Mouse (Mus musculus) G1E (cell line): Measurements from ENCODE around the gene Trim2. TPM values are rescaled to one million over a fixed set of nuclear protein-coding genes. Genes with fewer than 3 reads are reported as not detected.

ENCODE experiments used
- ATAC-seq: 2 replicates; pipeline ENCODE4 v1.8.0; 2016; ENCODE audit warnings: mild to moderate bottlenecking; ENCODE audit not compliant: insufficient number of reproducible peaks, poor library complexity, low FRiP score, severe bottlenecking; ENCODE audit errors: extremely low read depth
- DNase-seq: peaks from one replicate; pipeline ENCODE4 v3.0.0; 2012; ENCODE audit warnings: low spot score
- H3K27me3 ChIP-seq: 2 replicates; pipeline ENCODE4 v1.6.1; 2012; ENCODE audit warnings: mild to moderate bottlenecking, low read length, inconsistent platforms; ENCODE audit not compliant: insufficient read depth
- H3K36me3 ChIP-seq: replicated peaks from 2 replicates; pipeline ENCODE3; 2012; ENCODE audit warnings: mild to moderate bottlenecking, inconsistent platforms
- H3K4me1 ChIP-seq: 2 replicates; pipeline ENCODE4 v1.6.1; 2012; ENCODE audit warnings: low read depth, low read length, inconsistent platforms, mixed read lengths; ENCODE audit not compliant: insufficient read depth
- H3K4me3 ChIP-seq: 2 replicates; pipeline ENCODE4 v1.5.1; 2012; ENCODE audit warnings: low read depth, mild to moderate bottlenecking, inconsistent platforms, low read length, moderate library complexity, mixed read lengths
- H3K9me3 ChIP-seq: replicated peaks from 2 replicates; pipeline ENCODE4 v1.6.1; 2012; ENCODE audit warnings: inconsistent platforms
- CTCF ChIP-seq: IDR thresholded peaks from 2 replicates; pipeline ENCODE4 v1.5.1; 2012; ENCODE audit warnings: low read depth, low read length, inconsistent platforms, mixed read lengths
- GATA1 ChIP-seq: IDR thresholded peaks from 2 replicates; pipeline ENCODE4 v1.6.1; 2012; ENCODE audit warnings: borderline replicate concordance, low read length, inconsistent platforms, mixed read lengths
- GATA2 ChIP-seq: IDR thresholded peaks from 2 replicates; pipeline ENCODE4 v1.6.1; 2012; ENCODE audit warnings: low read depth, low read length, inconsistent platforms, borderline replicate concordance
- POLR2AphosphoS5 ChIP-seq: IDR thresholded peaks from 2 replicates; pipeline ENCODE4 v1.6.1; 2012; ENCODE audit warnings: low read depth, low read length, inconsistent platforms; ENCODE audit not compliant: insufficient replicate concordance
- TAL1 ChIP-seq: conservative IDR thresholded peaks from 2 replicates; pipeline ENCODE4 v1.6.1; 2012; ENCODE audit warnings: low read depth, low read length, inconsistent platforms, mixed read lengths
- polyA plus RNA-seq: library from polyadenylated mRNA; stranded (reverse); fragments of >175 nt; gene quantifications from 2 replicates; pipeline ENCODE4 v1.2.3, GENCODE M21; 2012
- total RNA-seq, 2 experiments: library from RNA; stranded (forward) in 1 of 2; stranded (reverse) in 1 of 2; fragments of 200-1000 nt in 1 of 2; fragments of >200 nt in 1 of 2; fragmentation: Nextera tagmentation in 1 of 2; gene quantifications; 2 replicates each; pipeline ENCODE4 v1.2.3; 2014 to 2017

Trim2 gene
- total and polyA plus RNA-seq, 3 experiments = 0.98 TPM; not detected in 2

DNA sequence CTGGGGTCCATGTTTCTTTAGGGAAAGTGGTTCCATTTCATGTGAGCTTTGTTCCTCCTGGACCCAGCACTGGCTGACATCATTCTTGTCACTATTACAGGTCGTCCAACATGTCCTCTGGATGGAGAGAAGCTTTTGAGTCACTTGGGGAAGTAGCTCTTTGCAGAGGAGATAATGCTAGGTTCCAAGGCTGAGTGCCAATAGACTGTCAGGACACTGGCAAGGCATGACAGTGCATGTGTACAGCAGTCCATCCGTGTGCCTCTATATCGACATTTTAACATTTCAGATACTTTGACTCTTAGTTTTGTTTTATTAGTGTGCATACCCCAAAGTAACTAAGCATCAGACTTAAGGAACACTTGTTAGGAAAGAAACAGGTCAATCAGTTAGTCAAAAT, 63.6 kb downstream of the Trim2 start:
- Histone ChIP-seq H3K27me3 (peaks cover 10% of the 10 kb centered on the region), H3K4me3 (no peak overlapping the region), H3K9me3 (no peaks in the 10 kb centered on the region), H3K4me1 (no peaks in the 10 kb centered on the region), H3K36me3 (no peaks in the 10 kb centered on the region)
- no peak for ATAC-seq
- TF ChIP-seq TAL1 = no peak
- TF ChIP-seq GATA2 = no peak
- no peak for TF ChIP-seq CTCF
- TF ChIP-seq GATA1 = no peak
- no peak for TF ChIP-seq POLR2AphosphoS5
- no peak for DNase-seq

DNA sequence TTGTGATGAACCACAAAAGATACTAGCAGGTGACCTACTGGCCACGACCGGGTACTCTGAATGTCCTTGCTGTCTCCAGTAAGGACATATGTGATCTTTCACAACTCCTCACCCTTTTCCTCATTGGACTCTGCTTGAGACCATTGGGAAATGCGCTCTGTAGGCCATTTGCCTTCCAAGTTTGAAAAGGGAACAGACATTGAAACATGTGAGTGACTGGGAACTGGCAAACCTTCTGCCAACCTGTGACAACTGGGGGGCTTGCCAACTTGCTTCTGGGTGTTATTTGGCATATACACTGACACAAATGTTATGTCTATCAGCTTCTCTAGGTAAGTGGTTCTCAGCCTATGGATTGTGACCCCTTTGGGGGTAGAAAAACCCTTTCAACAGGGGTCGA, 64.2 kb downstream of the Trim2 start:
- DNase-seq (no peak), ATAC-seq (no peak)
- no peak overlapping the region for H3K4me3 ChIP-seq
- no peaks in the 10 kb centered on the region for H3K36me3 ChIP-seq
- H3K4me1 ChIP-seq = no peaks in the 10 kb centered on the region
- no peak for TF ChIP-seq CTCF
- TF ChIP-seq POLR2AphosphoS5 = no peak
- TF ChIP-seq GATA1 = no peak
- peaks cover 13% of the 10 kb centered on the region for H3K27me3 ChIP-seq
- H3K9me3 ChIP-seq = no peaks in the 10 kb centered on the region

GRCm38 (mm10) chr3:84241098-84241497, 65.6 kb downstream of the Trim2 start:
- no peak for TF ChIP-seq GATA1
- no peak for TF ChIP-seq CTCF
- TF ChIP-seq POLR2AphosphoS5 = no peak
- no peak for TF ChIP-seq TAL1
- no peak for TF ChIP-seq GATA2
- Histone ChIP-seq H3K36me3 (no peaks in the 10 kb centered on the region), H3K4me3 (no peak overlapping the region), H3K4me1 (no peaks in the 10 kb centered on the region), H3K27me3 (peaks cover 21% of the 10 kb centered on the region), H3K9me3 (no peaks in the 10 kb centered on the region)
- DNase-seq (no peak), ATAC-seq (no peak)

GRCm38 (mm10) chr3:84235420-84236304, 71.0 kb downstream of the Trim2 start:
- TF ChIP-seq POLR2AphosphoS5 = no peak
- TF ChIP-seq CTCF = no peak
- TF ChIP-seq TAL1 = no peak
- no peak for TF ChIP-seq GATA1
- TF ChIP-seq GATA2 = no peak

GRCm38 (mm10) chr3:84234562-84234961, 72.1 kb downstream of the Trim2 start:
- peaks cover 6% of the 10 kb centered on the region for H3K4me1 ChIP-seq
- TF ChIP-seq TAL1 = no peak
- TF ChIP-seq GATA2 = no peak
- no peak for TF ChIP-seq GATA1
- TF ChIP-seq POLR2AphosphoS5 = no peak
- no peak for TF ChIP-seq CTCF
- H3K27me3 ChIP-seq = peaks cover 29% of the 10 kb centered on the region
- DNase-seq = no peak
- no peaks in the 10 kb centered on the region for H3K9me3 ChIP-seq
- H3K36me3 ChIP-seq = no peaks in the 10 kb centered on the region
- no peak for ATAC-seq
- no peak overlapping the region for H3K4me3 ChIP-seq

More at GRCm38 (mm10) chr3:84235420-84236304, 71.0 kb downstream of the Trim2 start:
- H3K4me1 ChIP-seq = peaks cover 6% of the 10 kb centered on the region
- H3K4me3 ChIP-seq = no peak overlapping the region
- H3K27me3 ChIP-seq = peaks cover 25% of the 10 kb centered on the region
- H3K36me3 ChIP-seq = no peaks in the 10 kb centered on the region
- no peak for ATAC-seq
- no peak for DNase-seq
- no peaks in the 10 kb centered on the region for H3K9me3 ChIP-seq

DNA sequence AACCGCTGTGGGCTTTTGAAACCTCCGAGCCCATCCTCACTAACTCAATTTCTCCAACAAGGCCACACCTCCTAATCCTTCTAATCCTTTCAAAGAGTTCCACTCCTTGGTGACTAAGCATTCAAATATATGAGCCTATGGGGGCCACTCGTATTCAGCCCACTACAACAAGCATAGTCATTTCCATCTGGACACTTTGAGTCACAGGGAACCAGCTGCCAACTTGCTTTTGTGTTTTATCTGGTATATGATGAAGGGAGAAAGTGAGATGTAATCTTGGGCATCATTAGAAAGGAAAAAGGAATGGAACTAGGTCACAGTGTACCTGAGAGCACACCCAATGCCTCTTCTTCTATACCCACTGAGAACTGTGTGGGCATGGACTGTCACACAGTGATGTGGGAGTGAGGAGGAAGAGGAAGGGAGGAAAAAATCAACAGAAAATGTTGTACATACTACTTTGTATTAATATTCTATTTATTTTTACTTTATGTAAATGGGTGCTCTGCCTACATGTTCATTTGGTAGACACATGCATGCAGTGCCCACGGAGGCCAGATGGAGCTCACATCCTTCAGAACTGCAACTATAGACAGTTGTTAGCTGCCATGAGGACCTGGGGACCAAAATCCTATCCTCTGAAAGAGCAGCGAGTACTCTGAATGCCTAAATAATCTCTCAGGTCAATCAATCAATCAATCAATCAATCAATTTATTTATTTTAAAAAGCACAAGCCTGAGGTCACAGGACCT, 72.8 kb downstream of the Trim2 start:
- Histone ChIP-seq H3K27me3 (peaks cover 29% of the 10 kb centered on the region), H3K36me3 (no peaks in the 10 kb centered on the region), H3K4me3 (no peak overlapping the region), H3K4me1 (peaks cover 10% of the 10 kb centered on the region), H3K9me3 (no peaks in the 10 kb centered on the region)
- DNase-seq (no peak), ATAC-seq (no peak)
- TF ChIP-seq TAL1 (no peak), CTCF (no peak), GATA2 (no peak), GATA1 (no peak), POLR2AphosphoS5 (no peak)
